Mouse (Mus musculus) CH12.LX (cell line): ENCODE measurements at regions not wholly inside any gene's neighbourhood (a gene's known extent, or its start where the extent isn't known, plus 50 kb on each side); places are given as distances from the start of the nearest gene placed in this dataset.

ENCODE experiments used
- BHLHE40 ChIP-seq: IDR thresholded peaks from 2 replicates; pipeline ENCODE4 v1.6.1; 2011; ENCODE audit warnings: mild to moderate bottlenecking, low read depth, low read length, improper control_type of control experiment
- CTCF ChIP-seq, 2 experiments: IDR thresholded peaks in 1 of 2; conservative IDR thresholded peaks in 1 of 2; 2 replicates each; pipeline ENCODE4 v1.5.1; 2011 to 2012; ENCODE audit warnings: low read depth in 2 of 2, low read length in 2 of 2, improper control_type of control experiment in 1 of 2, inconsistent platforms in 1 of 2, mild to moderate bottlenecking in 1 of 2, moderate library complexity in 1 of 2
- ETS1 ChIP-seq: conservative IDR thresholded peaks from 2 replicates; pipeline ENCODE4 v1.6.1; 2012; ENCODE audit warnings: low read depth, mild to moderate bottlenecking, inconsistent platforms, low read length, improper control_type of control experiment, moderate library complexity
- MAFK ChIP-seq: IDR thresholded peaks from 2 replicates; pipeline ENCODE4 v1.6.1; 2011; ENCODE audit warnings: low read length, improper control_type of control experiment; ENCODE audit not compliant: insufficient replicate concordance
- POLR2A ChIP-seq: IDR thresholded peaks from 2 replicates; pipeline ENCODE4 v1.6.1; 2011; ENCODE audit warnings: low read depth, mild to moderate bottlenecking, improper control_type of control experiment, low read length

GRCm38 (mm10) chr15:86590033-86590432, 375.8 kb downstream of the Tbc1d22a start:
- TF ChIP-seq ETS1 (no peak), CTCF (conservative IDR thresholded peaks at IDR 0.05 in 1 of 2, IDR thresholded peaks at IDR 0.05 in 1 of 2; ENCODE audit: low read depth in 2 of 2, low read length in 2 of 2) (no peak), POLR2A (no peak), BHLHE40 (no peak), MAFK (no peak)
